Mouse (Mus musculus): ENCODE data around the gene Acat2. TPM values are rescaled to one million over a fixed set of nuclear protein-coding genes. Genes with fewer than 3 reads are reported as not detected.
"Not testable (repeated sequence)": the region's sequence is repeated elsewhere in the genome, so short reads cannot be mapped to it uniquely, and the experiment has no call there.

Acat2 gene
- 332 and 361 TPM in 2 replicates for polyA plus RNA-seq (2014; fragmentation: Nextera tagmentation; extraction: Ambion mirVana)

DNA sequence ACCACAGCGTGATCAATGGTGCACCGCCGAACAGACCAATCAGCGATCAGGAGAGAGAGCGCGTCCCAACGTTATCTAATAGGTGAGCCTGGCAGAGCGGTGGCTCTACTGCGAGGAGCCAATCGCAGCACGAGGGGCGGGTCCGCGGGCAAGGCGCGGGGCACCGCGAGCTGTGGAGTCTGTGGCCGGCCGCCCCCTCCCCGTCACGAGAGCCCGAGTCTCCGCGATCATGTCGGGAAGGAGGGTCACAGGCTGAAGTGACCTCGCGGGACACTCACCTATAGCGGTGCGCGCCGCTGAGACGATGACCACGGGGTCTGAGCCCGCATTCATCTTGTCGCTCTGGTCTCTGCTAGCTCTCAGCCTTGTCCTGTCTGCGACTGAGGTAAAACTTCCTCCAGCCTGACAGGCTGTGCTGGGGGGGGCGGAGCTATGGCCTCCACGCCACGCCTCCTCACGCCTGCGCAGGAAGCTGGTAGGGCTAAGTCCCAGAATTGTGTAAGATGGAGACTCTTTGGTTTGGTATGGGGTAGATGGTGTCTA lies at the start of gene Acat2:
Gene Acat2, minus strand, starts transcription at position 417 of the 543 bp plus-strand sequence.
- peak within 1 kb of the TSS; percentile 67 for H3K4me3 ChIP-seq (ENCODE audit: low read depth, low read length)
- H3K36me3 ChIP-seq (ENCODE audit: control insufficient read depth, insufficient read depth, low read length), result peaks cover 4% of the 10 kb centered on the region; the same call in 1 of the 2 replicates
- no peaks in the 10 kb centered on the region for H3K27me3 ChIP-seq (ENCODE audit: control insufficient read depth, insufficient read depth, low read length)
- DNase-seq (ENCODE audit: low spot score) (peak; percentile 93), ATAC-seq (ENCODE audit: insufficient read depth, low FRiP score, low TSS enrichment) (peak; percentile 99)
- under 1% methylated on average over 39 of the region's 42 CpGs for WGBS
- H3K27ac ChIP-seq (ENCODE audit: low read depth, low read length), result peak within 1 kb of the TSS; percentile 83
- peak within 1 kb of the TSS; percentile 58 for H3K9ac ChIP-seq (ENCODE audit: low read length)
- peak within 1 kb of the TSS; percentile 61 for H3K4me2 ChIP-seq (ENCODE audit: low read depth)
- H3K4me1 ChIP-seq (ENCODE audit: control insufficient read depth, insufficient read depth, low read length), result 0 out of 2 replicates have a peak, but pooled peaks cover 3% of the 10 kb centered on the region
- no peaks in the 10 kb centered on the region for H3K9me3 ChIP-seq (ENCODE audit: control insufficient read depth, low read length)

DNA sequence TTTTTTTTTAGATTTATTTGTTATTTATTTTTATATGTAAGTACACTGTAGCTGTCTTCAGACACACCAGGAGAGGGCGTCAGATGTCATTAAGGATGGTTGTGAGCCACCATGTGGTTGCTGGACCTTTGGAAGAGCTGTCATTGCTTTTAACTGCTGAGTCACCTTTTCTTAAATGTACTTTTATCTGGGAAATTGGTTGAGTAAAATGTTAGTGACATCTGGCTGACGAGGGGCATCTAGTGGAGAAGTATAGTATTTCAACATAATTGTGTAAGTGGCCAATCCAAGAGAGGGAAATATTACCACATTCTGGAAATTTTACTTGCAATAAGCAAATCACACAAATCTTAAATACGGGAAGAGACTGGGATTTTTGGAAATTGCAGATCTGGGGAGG lies 49.3 kb upstream of the Acat2 start:
- H3K4me2 ChIP-seq (ENCODE audit: low read depth), result no peak overlapping the region
- H3K36me3 ChIP-seq (ENCODE audit: control insufficient read depth, insufficient read depth, low read length), result peaks cover 4% of the 10 kb centered on the region; the same call in 1 of the 2 replicates
- H3K4me1 ChIP-seq (ENCODE audit: control insufficient read depth, insufficient read depth, low read length), result peaks cover 6% of the 10 kb centered on the region
- peak; percentile 25 for DNase-seq (ENCODE audit: low spot score)
- no peak overlapping the region for H3K9ac ChIP-seq (ENCODE audit: low read length)
- no peaks in the 10 kb centered on the region for H3K27me3 ChIP-seq (ENCODE audit: control insufficient read depth, insufficient read depth, low read length)
- no peak overlapping the region for H3K27ac ChIP-seq (ENCODE audit: low read depth, low read length)
- no peaks in the 10 kb centered on the region for H3K9me3 ChIP-seq (ENCODE audit: control insufficient read depth, low read length)
- no peak overlapping the region for H3K4me3 ChIP-seq (ENCODE audit: low read depth, low read length)
- ATAC-seq (ENCODE audit: insufficient read depth, low FRiP score, low TSS enrichment), result no peak
- WGBS, result 56% methylated on average over 3 of the region's 3 CpGs

DNA sequence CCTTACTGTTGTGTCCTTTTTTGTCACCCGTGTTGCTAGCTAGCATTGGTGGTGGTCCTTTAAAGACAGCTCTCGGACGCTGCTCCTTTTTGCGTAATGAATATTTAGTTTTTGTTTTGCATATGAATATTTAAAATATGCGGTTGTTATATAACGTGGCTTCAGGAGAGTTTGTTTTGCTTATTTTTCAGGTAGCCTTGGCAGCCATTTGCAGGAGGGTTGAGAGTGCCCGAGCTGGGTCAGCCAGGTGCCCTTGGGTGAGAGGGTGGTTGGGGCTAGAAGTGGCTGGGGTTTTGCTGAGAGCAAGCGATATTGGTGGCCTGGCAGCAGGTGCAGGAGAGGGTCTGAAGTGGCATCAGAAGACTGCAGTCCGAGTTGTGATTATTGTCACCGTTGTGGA lies 48.0 kb upstream of the Acat2 start:
- no peak for DNase-seq (ENCODE audit: low spot score)
- peak overlapping the region; percentile 75 for H3K9ac ChIP-seq (ENCODE audit: low read length)
- peak overlapping the region; percentile 72 for H3K4me2 ChIP-seq (ENCODE audit: low read depth)
- 5% methylated on average over 10 of the region's 10 CpGs for WGBS
- ATAC-seq (ENCODE audit: insufficient read depth, low FRiP score, low TSS enrichment), result no peak
- peaks cover 6% of the 10 kb centered on the region for H3K4me1 ChIP-seq (ENCODE audit: control insufficient read depth, insufficient read depth, low read length)
- H3K27me3 ChIP-seq (ENCODE audit: control insufficient read depth, insufficient read depth, low read length), result no peaks in the 10 kb centered on the region
- peak overlapping the region; percentile 82 for H3K4me3 ChIP-seq (ENCODE audit: low read depth, low read length)
- H3K27ac ChIP-seq (ENCODE audit: low read depth, low read length), result peak overlapping the region; percentile 81; the same call in 1 of the 2 replicates
- H3K9me3 ChIP-seq (ENCODE audit: control insufficient read depth, low read length), result no peaks in the 10 kb centered on the region
- H3K36me3 ChIP-seq (ENCODE audit: control insufficient read depth, insufficient read depth, low read length), result no peaks in the 10 kb centered on the region

DNA sequence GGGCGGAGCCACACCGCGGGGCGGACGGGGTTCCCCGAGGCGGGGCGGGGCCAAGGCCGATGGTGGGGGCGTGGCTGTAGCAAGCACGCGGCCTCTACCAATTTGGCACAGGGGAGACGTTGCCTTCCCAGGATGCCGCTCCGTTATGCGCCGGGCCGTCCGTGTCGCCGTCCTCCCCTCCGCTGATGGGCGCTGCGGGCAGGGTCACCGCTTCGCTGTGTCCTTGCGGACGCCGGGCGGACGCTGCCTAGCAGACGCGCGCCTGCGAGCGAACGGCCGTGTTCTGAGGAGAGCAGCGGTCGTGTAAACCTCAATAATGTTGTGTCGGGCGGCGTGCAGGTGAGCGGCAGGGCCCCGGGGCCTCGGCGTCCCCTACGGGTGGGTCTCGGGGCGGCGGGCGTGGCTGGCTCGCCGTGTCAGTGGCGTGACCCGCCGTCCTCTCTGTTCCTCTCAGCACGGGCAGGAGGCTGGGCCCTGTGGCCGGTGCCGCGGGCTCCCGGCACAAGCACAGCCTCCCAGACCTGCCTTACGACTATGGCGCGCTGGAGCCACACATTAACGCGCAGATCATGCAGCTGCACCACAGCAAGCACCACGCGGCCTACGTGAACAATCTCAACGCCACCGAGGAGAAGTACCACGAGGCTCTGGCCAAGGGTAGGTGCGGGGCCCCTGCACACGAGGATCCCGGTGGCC lies 47.3 kb upstream of the Acat2 start:
- Histone ChIP-seq H3K9me3 (ENCODE audit: control insufficient read depth, low read length) (no peaks in the 10 kb centered on the region), H3K4me1 (ENCODE audit: control insufficient read depth, insufficient read depth, low read length) (peaks cover 6% of the 10 kb centered on the region), H3K27me3 (ENCODE audit: control insufficient read depth, insufficient read depth, low read length) (no peaks in the 10 kb centered on the region), H3K36me3 (ENCODE audit: control insufficient read depth, insufficient read depth, low read length) (no peaks in the 10 kb centered on the region), H3K9ac (ENCODE audit: low read length) (peak overlapping the region; percentile 75), H3K4me3 (ENCODE audit: low read depth, low read length) (peak overlapping the region; percentile 82), H3K27ac (ENCODE audit: low read depth, low read length) (peak overlapping the region; percentile 81), H3K4me2 (ENCODE audit: low read depth) (peak overlapping the region; percentile 72)
- under 1% methylated on average over 72 of the region's 76 CpGs for WGBS
- ATAC-seq (ENCODE audit: insufficient read depth, low FRiP score, low TSS enrichment), result peak; percentile 98
- peak; percentile 98 for DNase-seq (ENCODE audit: low spot score)

DNA sequence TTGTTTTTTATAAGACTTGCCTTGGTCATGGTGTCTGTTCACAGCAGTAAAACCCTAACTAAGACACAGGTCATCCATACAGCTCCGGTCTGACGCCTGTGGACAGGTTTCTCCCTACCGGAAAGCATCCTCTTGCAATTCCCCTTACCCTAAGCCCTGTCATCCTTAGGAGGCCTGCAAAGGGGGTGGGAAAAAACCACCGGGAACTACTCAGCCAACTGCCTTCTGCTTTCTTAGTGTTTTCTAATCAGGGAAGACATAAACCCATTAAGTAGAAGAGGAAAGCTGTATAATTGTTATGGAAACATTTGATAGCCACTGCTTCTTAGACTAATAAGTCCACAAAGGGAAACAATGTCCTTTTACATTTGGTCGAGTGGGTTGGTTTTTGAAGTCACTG lies 46.4 kb upstream of the Acat2 start:
- ATAC-seq (ENCODE audit: insufficient read depth, low FRiP score, low TSS enrichment), result no peak

DNA sequence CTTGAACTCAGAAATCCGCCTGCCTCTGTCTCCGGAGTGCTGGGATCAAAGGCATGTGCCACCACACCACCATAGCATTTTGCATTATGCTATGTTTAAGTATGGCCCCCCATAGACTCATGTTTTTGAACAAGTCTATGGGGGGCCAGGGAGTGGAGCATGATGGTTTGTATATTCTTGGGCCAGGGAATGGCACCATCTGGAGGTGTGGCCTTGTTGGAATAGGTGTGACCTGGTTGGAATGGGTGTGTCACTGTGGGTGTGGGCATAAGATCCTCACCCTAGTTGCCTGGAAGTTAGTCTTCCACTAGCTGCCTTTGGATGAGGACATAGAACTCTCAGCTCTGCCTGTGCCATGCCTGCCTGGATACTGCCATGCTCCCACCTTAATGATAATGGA lies 46.0 kb upstream of the Acat2 start, which contains the start of gene Sod2:
Gene Sod2, plus strand, starts transcription at position 301 of the 400 bp plus-strand sequence.
- H3K4me2 ChIP-seq (ENCODE audit: low read depth), result peak within 1 kb of the TSS; percentile 72
- peak within 1 kb of the TSS; percentile 82 for H3K4me3 ChIP-seq (ENCODE audit: low read depth, low read length)
- H3K4me1 ChIP-seq (ENCODE audit: control insufficient read depth, insufficient read depth, low read length); ATAC-seq (ENCODE audit: insufficient read depth, low FRiP score, low TSS enrichment); DNase-seq (ENCODE audit: low spot score); H3K27me3 ChIP-seq (ENCODE audit: control insufficient read depth, insufficient read depth, low read length); H3K36me3 ChIP-seq (ENCODE audit: control insufficient read depth, insufficient read depth, low read length); H3K9me3 ChIP-seq (ENCODE audit: control insufficient read depth, low read length): not testable (repeated sequence)
- H3K27ac ChIP-seq (ENCODE audit: low read depth, low read length), result peak within 1 kb of the TSS; percentile 81; the same call in 1 of the 2 replicates
- WGBS, result 96% methylated on average over 2 of the region's 2 CpGs
- H3K9ac ChIP-seq (ENCODE audit: low read length), result peak within 1 kb of the TSS; percentile 35

More for the DNA sequence above, 46.4 kb upstream of the Acat2 start:
- H3K4me3 ChIP-seq (ENCODE audit: low read depth, low read length), result no peak overlapping the region; the same call in 1 of the 2 replicates
- H3K36me3 ChIP-seq (ENCODE audit: control insufficient read depth, insufficient read depth, low read length), result no peaks in the 10 kb centered on the region
- peak overlapping the region; percentile 72 for H3K4me2 ChIP-seq (ENCODE audit: low read depth)
- peak overlapping the region; percentile 35; the same call in 1 of the 2 replicates for H3K9ac ChIP-seq (ENCODE audit: low read length)
- H3K27ac ChIP-seq (ENCODE audit: low read depth, low read length), result no peak overlapping the region
- DNase-seq (ENCODE audit: low spot score), result no peak
- WGBS, result 48% methylated on average over 5 of the region's 5 CpGs
- no peaks in the 10 kb centered on the region for H3K27me3 ChIP-seq (ENCODE audit: control insufficient read depth, insufficient read depth, low read length)
- H3K9me3 ChIP-seq (ENCODE audit: control insufficient read depth, low read length), result no peaks in the 10 kb centered on the region
- peaks cover 6% of the 10 kb centered on the region for H3K4me1 ChIP-seq (ENCODE audit: control insufficient read depth, insufficient read depth, low read length)

DNA sequence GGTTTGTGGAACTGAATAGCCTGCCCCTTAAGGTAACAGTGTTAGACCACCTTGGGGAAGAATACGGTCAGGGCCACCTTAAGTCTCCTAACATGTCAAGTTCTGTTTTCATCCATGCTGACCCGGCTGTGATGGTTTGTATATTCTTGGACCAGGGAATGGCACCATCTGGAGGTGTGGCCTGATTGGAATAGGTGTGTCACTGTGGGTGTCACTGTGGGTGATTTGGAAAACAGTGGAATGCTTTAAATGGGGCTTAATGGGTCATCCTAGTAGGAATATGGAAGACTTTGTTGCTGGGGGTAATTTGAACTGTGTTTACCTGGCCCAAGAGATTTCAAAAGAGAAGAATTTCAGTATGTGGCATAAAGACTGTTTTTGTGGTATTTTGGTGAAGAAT lies 43.9 kb upstream of the Acat2 start:
- H3K4me1 ChIP-seq (ENCODE audit: control insufficient read depth, insufficient read depth, low read length); H3K9me3 ChIP-seq (ENCODE audit: control insufficient read depth, low read length); H3K27ac ChIP-seq (ENCODE audit: low read depth, low read length); DNase-seq (ENCODE audit: low spot score); H3K4me3 ChIP-seq (ENCODE audit: low read depth, low read length); H3K4me2 ChIP-seq (ENCODE audit: low read depth); ATAC-seq (ENCODE audit: insufficient read depth, low FRiP score, low TSS enrichment); H3K9ac ChIP-seq (ENCODE audit: low read length); H3K36me3 ChIP-seq (ENCODE audit: control insufficient read depth, insufficient read depth, low read length); H3K27me3 ChIP-seq (ENCODE audit: control insufficient read depth, insufficient read depth, low read length): not testable (repeated sequence)
- 79% methylated on average over 2 of the region's 2 CpGs for WGBS

DNA sequence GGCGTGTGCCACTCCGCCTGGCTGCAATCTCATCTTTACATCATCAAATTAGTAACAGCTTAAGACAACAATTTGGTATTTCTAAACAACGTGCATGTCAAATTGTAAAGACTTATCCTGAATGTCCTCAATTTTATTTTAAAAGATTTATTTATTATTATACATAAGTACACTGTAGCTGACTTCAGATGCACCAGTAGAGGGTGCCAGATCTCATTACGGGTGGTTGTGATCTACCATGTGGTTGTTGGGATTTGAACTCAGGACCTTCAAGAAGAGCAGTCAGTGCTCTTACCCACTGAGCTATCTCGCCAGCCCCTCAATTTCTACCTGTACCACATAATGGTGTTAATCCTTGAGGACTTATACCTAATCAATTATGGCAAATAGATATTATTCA lies 41.7 kb upstream of the Acat2 start:
- not testable (repeated sequence) for H3K27ac ChIP-seq (ENCODE audit: low read depth, low read length); H3K4me2 ChIP-seq (ENCODE audit: low read depth); H3K27me3 ChIP-seq (ENCODE audit: control insufficient read depth, insufficient read depth, low read length); H3K4me1 ChIP-seq (ENCODE audit: control insufficient read depth, insufficient read depth, low read length); ATAC-seq (ENCODE audit: insufficient read depth, low FRiP score, low TSS enrichment); H3K36me3 ChIP-seq (ENCODE audit: control insufficient read depth, insufficient read depth, low read length); DNase-seq (ENCODE audit: low spot score); H3K9ac ChIP-seq (ENCODE audit: low read length); H3K4me3 ChIP-seq (ENCODE audit: low read depth, low read length); H3K9me3 ChIP-seq (ENCODE audit: control insufficient read depth, low read length)
- 94% methylated on average over 5 of the region's 5 CpGs for WGBS

DNA sequence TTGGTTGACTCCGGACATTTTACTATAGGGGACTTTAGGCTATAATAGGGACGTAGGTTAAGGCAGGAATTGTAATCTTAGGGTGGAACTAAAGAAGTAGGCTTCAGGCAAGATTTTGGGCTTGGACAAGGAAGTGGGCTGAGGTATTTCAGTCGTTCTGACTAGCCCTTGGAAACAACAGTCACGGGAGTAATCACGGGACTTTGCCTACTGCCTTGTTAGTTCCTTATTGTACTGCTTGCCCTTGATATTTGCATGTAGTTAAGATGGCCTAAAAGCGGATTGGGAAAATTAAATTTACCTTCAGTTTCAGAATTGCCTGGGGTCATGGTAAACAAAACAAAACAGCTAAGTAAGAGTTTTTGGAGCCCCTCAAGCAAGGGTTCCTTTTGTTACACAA lies 38.5 kb upstream of the Acat2 start:
- ATAC-seq (ENCODE audit: insufficient read depth, low FRiP score, low TSS enrichment) (no peak), DNase-seq (ENCODE audit: low spot score) (no peak)
- WGBS, result 74% methylated on average over 6 of the region's 6 CpGs
- Histone ChIP-seq H3K4me1 (ENCODE audit: control insufficient read depth, insufficient read depth, low read length) (no peaks in the 10 kb centered on the region), H3K4me2 (ENCODE audit: low read depth) (no peak overlapping the region), H3K27me3 (ENCODE audit: control insufficient read depth, insufficient read depth, low read length) (no peaks in the 10 kb centered on the region), H3K9ac (ENCODE audit: low read length) (no peak overlapping the region), H3K36me3 (ENCODE audit: control insufficient read depth, insufficient read depth, low read length) (no peaks in the 10 kb centered on the region), H3K27ac (ENCODE audit: low read depth, low read length) (no peak overlapping the region), H3K4me3 (ENCODE audit: low read depth, low read length) (no peak overlapping the region), H3K9me3 (ENCODE audit: control insufficient read depth, low read length) (no peaks in the 10 kb centered on the region)
